Mouse (Mus musculus) myocyte (in vitro differentiated cells): ENCODE measurements around the gene Arhgap22. TPM values are rescaled to one million over a fixed set of nuclear protein-coding genes. Genes with fewer than 3 reads are reported as not detected.

Experiments
- H3K27me3 ChIP-seq: one replicate; pipeline ENCODE4 v1.6.1; 2011; ENCODE audit not compliant: control insufficient read depth, insufficient read depth, insufficient read length
- H3K36me3 ChIP-seq: one replicate; pipeline ENCODE4 v1.6.1; 2011; ENCODE audit not compliant: control insufficient read depth, insufficient read depth
- H3K4me2 ChIP-seq: one replicate; pipeline ENCODE4 v1.6.1; 2011; ENCODE audit warnings: low read depth, control low read depth
- H3K4me3 ChIP-seq: one replicate; pipeline ENCODE4 v1.5.1; 2011; ENCODE audit warnings: mild to moderate bottlenecking, control low read depth, moderate library complexity
- H3K79me2 ChIP-seq: one replicate; pipeline ENCODE4 v1.6.1; 2011; ENCODE audit not compliant: control insufficient read depth, insufficient read depth
- H3ac ChIP-seq: one replicate; pipeline ENCODE4 v1.6.1; 2011; ENCODE audit not compliant: control insufficient read depth, insufficient read length
- CEBPB ChIP-seq: IDR thresholded peaks from 2 replicates; pipeline ENCODE4 v1.6.1; 2011; ENCODE audit warnings: mild to moderate bottlenecking, moderate library complexity; ENCODE audit not compliant: poor library complexity, insufficient read depth, severe bottlenecking
- E2F4 ChIP-seq: IDR thresholded peaks from one replicate; pipeline ENCODE4 v1.6.1; 2011; ENCODE audit warnings: mild to moderate bottlenecking, control low read depth, moderate library complexity; ENCODE audit not compliant: insufficient read depth
- MAX ChIP-seq: IDR thresholded peaks from one replicate; pipeline ENCODE4 v1.6.1; 2011; ENCODE audit warnings: low read depth, mild to moderate bottlenecking, control low read depth
- MYOD1 ChIP-seq, 3 experiments: IDR thresholded peaks; one replicate each; pipeline ENCODE4 v1.6.1; 2011; ENCODE audit warnings: control low read depth in 2 of 3, low read depth in 2 of 3, mild to moderate bottlenecking in 2 of 3, moderate library complexity in 1 of 3; ENCODE audit not compliant: insufficient read length in 2 of 3, control insufficient read depth in 1 of 3
- MYOG ChIP-seq, 3 experiments: IDR thresholded peaks; one replicate each; pipeline ENCODE4 v1.6.1; 2011; ENCODE audit warnings: control low read depth in 2 of 3, low read depth in 2 of 3, mild to moderate bottlenecking in 2 of 3; ENCODE audit not compliant: insufficient read length in 2 of 3, control insufficient read depth in 1 of 3, insufficient read depth in 1 of 3
- POLR2A ChIP-seq: IDR thresholded peaks from one replicate; pipeline ENCODE4 v1.6.1; 2011; ENCODE audit warnings: low read depth, mild to moderate bottlenecking, control low read depth, moderate library complexity; ENCODE audit not compliant: insufficient read length
- POLR2AphosphoS2 ChIP-seq: IDR thresholded peaks from one replicate; pipeline ENCODE4 v1.6.1; 2011; ENCODE audit warnings: low read depth, control low read depth; ENCODE audit not compliant: insufficient read length
- REST ChIP-seq: IDR thresholded peaks from one replicate; pipeline ENCODE4 v1.6.1; 2011; ENCODE audit warnings: mild to moderate bottlenecking, control low read depth, moderate library complexity; ENCODE audit not compliant: insufficient read depth, insufficient read length
- SRF ChIP-seq: IDR thresholded peaks from one replicate; pipeline ENCODE4 v1.6.1; 2011; ENCODE audit warnings: low read depth; ENCODE audit not compliant: control insufficient read depth, insufficient read length
- TCF12 ChIP-seq: IDR thresholded peaks from one replicate; pipeline ENCODE4 v1.6.1; 2011; ENCODE audit warnings: mild to moderate bottlenecking, control low read depth; ENCODE audit not compliant: poor library complexity, insufficient read depth, severe bottlenecking
- TCF3 ChIP-seq: IDR thresholded peaks from one replicate; pipeline ENCODE4 v1.6.1; 2011; ENCODE audit warnings: low read depth, control low read depth; ENCODE audit not compliant: insufficient read length
- USF1 ChIP-seq: IDR thresholded peaks from one replicate; pipeline ENCODE4 v1.6.1; 2011; ENCODE audit warnings: low read depth, mild to moderate bottlenecking, control low read depth, moderate library complexity
- polyA plus RNA-seq: library from polyadenylated mRNA; unstranded; fragments of >200 nt; fragmentation: generic; extraction: Trizol; gene quantifications from one replicate; pipeline ENCODE4 v1.2.1, GENCODE M21; 2012; ENCODE audit warnings: missing spikeins

The Arhgap22 gene
- polyA plus RNA-seq, 1 experiment, result 53.3 TPM

DNA sequence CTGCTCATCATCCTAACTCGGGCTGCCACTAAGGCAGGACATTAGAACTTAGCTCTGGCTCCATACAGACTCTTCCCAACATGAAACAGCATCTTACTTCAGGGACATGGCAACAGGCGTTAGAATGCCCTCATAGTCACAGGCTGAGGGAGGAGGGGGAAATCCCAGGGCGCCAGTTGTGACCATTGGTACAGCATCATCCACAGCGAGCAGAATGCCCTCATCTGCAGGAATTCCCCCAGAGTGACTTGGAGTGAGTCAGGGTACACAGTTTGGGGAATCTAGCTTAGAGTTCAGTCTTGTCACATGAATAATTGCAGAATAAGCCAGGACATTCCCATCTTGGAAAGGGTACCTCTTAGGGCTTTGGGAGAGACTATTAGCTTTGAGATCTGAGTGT lies 74.1 kb downstream of the Arhgap22 start:
- Histone ChIP-seq H3K79me2 (peaks cover 83% of the 10 kb centered on the region), H3K27me3 (no peaks in the 10 kb centered on the region), H3K4me2 (no peak overlapping the region), H3K4me3 (no peak overlapping the region), H3K36me3 (peaks cover 6% of the 10 kb centered on the region), H3ac (no peak overlapping the region)
- TF ChIP-seq TCF12 (no peak), MYOD1 (IDR thresholded peaks at IDR 0.05; ENCODE audit: control insufficient read depth in 1 of 3, insufficient read length in 2 of 3, low read depth in 2 of 3) (no peak), MYOG (IDR thresholded peaks at IDR 0.05; ENCODE audit: control insufficient read depth in 1 of 3, insufficient read depth in 1 of 3, insufficient read length in 2 of 3, low read depth in 2 of 3) (no peak), MAX (no peak), SRF (no peak), TCF3 (no peak)

DNA sequence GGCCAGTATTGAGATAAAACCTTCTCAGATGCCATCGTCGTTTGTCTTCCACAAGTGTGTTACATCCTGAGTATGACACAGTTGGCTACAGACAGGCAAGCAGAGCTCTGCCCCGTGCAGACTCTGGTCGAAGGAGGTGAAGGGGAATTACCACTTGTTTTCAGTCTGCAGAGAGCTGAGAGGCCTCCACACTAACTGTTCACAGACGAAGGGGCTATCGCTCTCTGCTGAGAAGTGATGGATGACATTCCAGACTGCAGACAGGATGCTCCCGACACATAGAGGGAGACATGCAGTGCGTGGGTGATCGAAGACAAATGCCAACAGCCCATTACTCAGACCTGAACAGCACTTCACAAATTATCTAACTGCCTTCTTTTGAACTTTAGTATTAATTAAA lies 76.2 kb downstream of the Arhgap22 start:
- Histone ChIP-seq H3K4me2 (no peak overlapping the region), H3K27me3 (no peaks in the 10 kb centered on the region), H3ac (no peak overlapping the region), H3K79me2 (peaks cover 79% of the 10 kb centered on the region), H3K4me3 (no peak overlapping the region), H3K36me3 (peaks cover 6% of the 10 kb centered on the region)
- no peak for TF ChIP-seq POLR2A
- no peak for TF ChIP-seq TCF12
- no peak for TF ChIP-seq SRF
- no peak for TF ChIP-seq CEBPB
- no peak for TF ChIP-seq MAX
- no peak for TF ChIP-seq MYOD1 (IDR thresholded peaks at IDR 0.05; ENCODE audit: control insufficient read depth in 1 of 3, insufficient read length in 2 of 3, low read depth in 2 of 3)
- TF ChIP-seq USF1, result no peak
- no peak for TF ChIP-seq POLR2AphosphoS2
- no peak for TF ChIP-seq E2F4
- no peak for TF ChIP-seq MYOG (IDR thresholded peaks at IDR 0.05; ENCODE audit: control insufficient read depth in 1 of 3, insufficient read depth in 1 of 3, insufficient read length in 2 of 3, low read depth in 2 of 3)
- TF ChIP-seq TCF3, result no peak
- no peak for TF ChIP-seq REST

DNA sequence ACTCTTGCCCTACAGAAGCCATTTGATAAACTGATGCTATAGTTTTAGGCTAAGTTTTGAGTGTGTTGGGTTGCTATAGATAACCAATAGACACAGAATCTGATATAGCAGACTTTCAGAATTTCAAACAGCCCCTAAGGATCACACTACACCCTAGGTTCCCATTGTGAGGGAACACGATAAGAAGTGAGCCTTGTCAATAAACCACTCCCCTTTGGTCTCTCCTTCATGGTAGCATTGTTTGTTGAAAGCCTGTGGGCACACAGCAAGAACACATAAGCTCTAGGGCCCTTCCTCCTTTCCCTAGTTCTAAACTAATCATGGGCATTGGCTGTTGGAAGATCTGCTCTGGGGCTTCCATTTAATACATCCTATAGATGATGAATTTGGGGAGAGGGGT lies 80.7 kb downstream of the Arhgap22 start:
- Histone ChIP-seq H3K27me3 (no peaks in the 10 kb centered on the region), H3K36me3 (peaks cover 6% of the 10 kb centered on the region), H3ac (no peak overlapping the region), H3K79me2 (peaks cover 89% of the 10 kb centered on the region), H3K4me3 (no peak overlapping the region), H3K4me2 (no peak overlapping the region)
- TF ChIP-seq REST (no peak), MYOD1 (IDR thresholded peaks at IDR 0.05; ENCODE audit: control insufficient read depth in 1 of 3, insufficient read length in 2 of 3, low read depth in 2 of 3) (no peak), CEBPB (no peak), TCF12 (no peak), POLR2AphosphoS2 (no peak), MAX (no peak), SRF (no peak), USF1 (no peak), POLR2A (no peak), MYOG (IDR thresholded peaks at IDR 0.05; ENCODE audit: control insufficient read depth in 1 of 3, insufficient read depth in 1 of 3, insufficient read length in 2 of 3, low read depth in 2 of 3) (no peak), E2F4 (no peak), TCF3 (no peak)

DNA sequence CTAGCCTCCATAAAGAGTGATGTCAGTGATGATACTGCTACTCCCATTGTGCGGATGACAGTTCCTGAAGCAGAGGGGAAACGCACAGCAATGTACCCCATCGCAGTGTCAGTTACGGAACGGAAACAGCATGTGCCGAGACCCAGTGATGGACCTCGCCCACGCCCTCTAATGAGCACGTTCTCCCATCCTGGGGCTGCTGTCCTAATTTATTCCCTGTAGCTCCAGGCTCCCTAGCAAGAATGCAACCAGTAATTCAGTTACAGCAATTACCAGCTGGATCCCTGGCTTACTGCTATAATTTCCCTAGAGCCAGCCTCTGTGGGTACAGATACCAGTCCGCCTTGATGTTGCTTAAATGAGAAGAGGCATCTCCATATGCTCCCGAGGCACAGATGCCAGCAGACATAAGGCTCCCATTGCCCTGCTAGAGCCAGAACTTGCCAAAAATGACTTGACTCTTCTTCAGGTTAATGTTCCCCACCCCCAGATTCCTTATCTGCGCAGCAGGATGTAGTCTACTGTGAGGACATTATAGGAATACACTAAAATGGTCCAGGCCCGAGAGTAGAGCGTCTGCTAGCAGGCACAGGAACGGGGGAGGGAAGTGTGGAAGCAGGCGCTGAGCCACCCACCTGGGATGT lies 83.0 kb downstream of the Arhgap22 start:
- TF ChIP-seq E2F4 (no peak), TCF3 (no peak), POLR2AphosphoS2 (no peak), TCF12 (no peak), MYOD1 (IDR thresholded peaks at IDR 0.05; ENCODE audit: control insufficient read depth in 1 of 3, insufficient read length in 2 of 3, low read depth in 2 of 3) (no peak), POLR2A (no peak), REST (no peak), MAX (no peak), SRF (no peak), CEBPB (no peak), MYOG (IDR thresholded peaks at IDR 0.05; ENCODE audit: control insufficient read depth in 1 of 3, insufficient read depth in 1 of 3, insufficient read length in 2 of 3, low read depth in 2 of 3) (no peak), USF1 (no peak)
- Histone ChIP-seq H3K27me3 (no peaks in the 10 kb centered on the region), H3K4me2 (no peak overlapping the region), H3K4me3 (no peak overlapping the region), H3K36me3 (peaks cover 13% of the 10 kb centered on the region), H3K79me2 (peaks cover 76% of the 10 kb centered on the region), H3ac (no peak overlapping the region)

DNA sequence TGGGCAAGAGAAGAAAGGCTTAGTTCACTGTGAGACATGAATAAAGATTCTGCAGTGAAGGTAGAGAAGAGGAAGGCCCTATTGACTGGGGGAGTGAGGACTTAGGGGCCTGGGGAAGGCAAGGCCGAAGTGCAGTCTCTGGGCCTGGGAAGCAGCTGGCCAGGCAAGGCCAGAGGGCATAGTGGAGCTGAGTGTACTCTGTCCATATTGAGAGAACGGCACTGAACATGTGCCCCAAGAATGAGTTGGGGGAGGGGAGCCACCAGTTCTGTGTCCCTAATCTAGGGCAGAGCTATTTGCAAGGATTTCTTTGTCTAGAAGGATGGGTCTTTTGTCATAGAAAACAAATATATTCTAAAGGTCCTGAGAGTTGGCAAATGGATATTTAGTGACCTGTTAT lies 86.8 kb downstream of the Arhgap22 start:
- Histone ChIP-seq H3K27me3 (no peaks in the 10 kb centered on the region), H3K36me3 (peaks cover 18% of the 10 kb centered on the region), H3K79me2 (peaks cover 71% of the 10 kb centered on the region), H3K4me2 (no peak overlapping the region), H3K4me3 (no peak overlapping the region), H3ac (no peak overlapping the region)
- no peak for TF ChIP-seq REST
- no peak for TF ChIP-seq CEBPB
- TF ChIP-seq MAX, result no peak
- TF ChIP-seq MYOG (IDR thresholded peaks at IDR 0.05; ENCODE audit: control insufficient read depth in 1 of 3, insufficient read depth in 1 of 3, insufficient read length in 2 of 3, low read depth in 2 of 3), result no peak
- TF ChIP-seq POLR2AphosphoS2, result no peak
- TF ChIP-seq POLR2A, result no peak
- TF ChIP-seq USF1, result no peak
- no peak for TF ChIP-seq TCF12
- TF ChIP-seq SRF, result no peak
- TF ChIP-seq TCF3, result no peak
- no peak for TF ChIP-seq E2F4
- no peak for TF ChIP-seq MYOD1 (IDR thresholded peaks at IDR 0.05; ENCODE audit: control insufficient read depth in 1 of 3, insufficient read length in 2 of 3, low read depth in 2 of 3)
